In genomic region chr8:105793331-105793730, GRCm38 (mm10) we compare ENCODE assay signal across 32 mouse cellular contexts. TPM values are rescaled to one million over a fixed set of nuclear protein-coding genes. Genes with fewer than 3 reads are reported as not detected.
DNase-seq lines count a peak whose midpoint lies in the region; ATAC-seq and TF ChIP-seq lines count a peak whose summit lies in the region.
"Had no signal": no experiment of that assay in that cellular context is flagged by ENCODE, and none has a peak within 500 bp of the region (broad histone marks: within the 10 kb centered on the region; RNA-seq: fewer than 3 reads in every experiment).

No protein-coding gene starts in this region.

- peak overlapping the region; percentile 51 for H3K27ac ChIP-seq in gastrocnemius, adult 2 months
- no peak overlapping the region for H3K27ac ChIP-seq in kidney, postnatal 0 days
- H3K27ac ChIP-seq in liver, embryonic 13.5 days, result peak overlapping the region; percentile 26; the same call in 1 of the 2 replicates
- no peak overlapping the region for H3K27ac ChIP-seq in liver, embryonic 11.5 days (ENCODE audit: low read depth, low read length)
- H3K27ac ChIP-seq in stomach, embryonic 16.5 days (ENCODE audit: low read length), result peak overlapping the region; percentile 28; the same call in 1 of the 2 replicates
- H3K27ac ChIP-seq: forebrain, embryonic 13.5 days; heart, embryonic 10.5 days; heart, embryonic 15.5 days; hindbrain, embryonic 13.5 days; limb, embryonic 10.5 days; limb, embryonic 15.5 days; midbrain, embryonic 10.5 days; neural tube, embryonic 12.5 days had no signal

- H3K27me3 ChIP-seq in kidney, postnatal 0 days (ENCODE audit: insufficient read depth, low read length), result no peaks in the 10 kb centered on the region
- no peaks in the 10 kb centered on the region for H3K27me3 ChIP-seq in liver, embryonic 13.5 days
- H3K27me3 ChIP-seq in liver, embryonic 11.5 days (replicated peaks; ENCODE audit: control insufficient read depth, insufficient read depth, low read length), result no peaks in the 10 kb centered on the region
- H3K27me3 ChIP-seq in stomach, embryonic 16.5 days (ENCODE audit: control insufficient read depth, insufficient read depth, low read length), result no peaks in the 10 kb centered on the region
- H3K27me3 ChIP-seq: CH12.LX; forebrain, embryonic 13.5 days; hindbrain, embryonic 13.5 days; limb, embryonic 15.5 days; neural tube, embryonic 12.5 days had no signal

- no peak for TF ChIP-seq CTCF in gastrocnemius, adult 2 months (IDR thresholded peaks at IDR 0.05)
- TF ChIP-seq CTCF in kidney, postnatal 0 days (IDR thresholded peaks at IDR 0.05; ENCODE audit: low read depth), result no peak

- intact Hi-C loops in gastrocnemius, adult 2 months (cut with DNase I), result no loop called here

- 86% methylated on average over 1 of the region's 1 CpGs for WGBS in kidney, postnatal 0 days
- 94% methylated on average over 1 of the region's 1 CpGs for WGBS in liver, embryonic 13.5 days (ENCODE audit: insufficient replicate concordance)
- 86% methylated on average over 1 of the region's 1 CpGs for WGBS in liver, embryonic 11.5 days
- WGBS in stomach, embryonic 16.5 days, result 82% methylated on average over 1 of the region's 1 CpGs

- H3K4me1 ChIP-seq in kidney, postnatal 0 days (replicated peaks; ENCODE audit: insufficient read depth, low read length), result no peaks in the 10 kb centered on the region
- H3K4me1 ChIP-seq in liver, embryonic 13.5 days (replicated peaks), result peaks cover 98% of the 10 kb centered on the region
- H3K4me1 ChIP-seq in liver, embryonic 11.5 days (replicated peaks; ENCODE audit: control insufficient read depth, insufficient read depth, low read length), result peaks cover 6% of the 10 kb centered on the region
- peaks cover under 1% of the 10 kb centered on the region; the same call in 1 of the 2 replicates for H3K4me1 ChIP-seq in stomach, embryonic 16.5 days (ENCODE audit: control insufficient read depth, insufficient read depth, low read length)
- H3K4me1 ChIP-seq: forebrain, embryonic 13.5 days; limb, embryonic 10.5 days; midbrain, embryonic 10.5 days; neural tube, embryonic 12.5 days had no signal

- H3K36me3 ChIP-seq in kidney, postnatal 0 days (ENCODE audit: insufficient read depth, low read length), result no peaks in the 10 kb centered on the region
- peaks cover 98% of the 10 kb centered on the region for H3K36me3 ChIP-seq in liver, embryonic 13.5 days
- peaks cover 2% of the 10 kb centered on the region; the same call in 1 of the 2 replicates for H3K36me3 ChIP-seq in liver, embryonic 11.5 days (ENCODE audit: control insufficient read depth, insufficient read depth, low read length)
- no peaks in the 10 kb centered on the region for H3K36me3 ChIP-seq in stomach, embryonic 16.5 days (ENCODE audit: control insufficient read depth, insufficient read depth, low read length)
- H3K36me3 ChIP-seq: heart, embryonic 15.5 days had no signal

- H3K4me2 ChIP-seq in kidney, postnatal 0 days (ENCODE audit: low read length), result no peak overlapping the region
- H3K4me2 ChIP-seq in liver, embryonic 13.5 days, result no peak overlapping the region
- no peak overlapping the region for H3K4me2 ChIP-seq in liver, embryonic 11.5 days
- H3K4me2 ChIP-seq in stomach, embryonic 16.5 days (ENCODE audit: low read depth, low read length), result no peak overlapping the region
- H3K4me2 ChIP-seq: forebrain, embryonic 13.5 days; heart, embryonic 15.5 days; hindbrain, embryonic 13.5 days; limb, embryonic 15.5 days; lung, embryonic 14.5 days; neural tube, embryonic 12.5 days had no signal

- H3K9ac ChIP-seq in kidney, postnatal 0 days (ENCODE audit: low read depth, low read length), result no peak overlapping the region
- no peak overlapping the region for H3K9ac ChIP-seq in liver, embryonic 13.5 days
- no peak overlapping the region for H3K9ac ChIP-seq in liver, embryonic 11.5 days (ENCODE audit: low read depth, low read length)
- no peak overlapping the region for H3K9ac ChIP-seq in stomach, embryonic 16.5 days (ENCODE audit: low read length)
- H3K9ac ChIP-seq: forebrain, embryonic 13.5 days; heart, embryonic 15.5 days; hindbrain, embryonic 13.5 days; limb, embryonic 15.5 days; lung, embryonic 14.5 days; neural tube, embryonic 12.5 days had no signal

- DNase-seq in gastrocnemius, adult 2 months, result no peak
- no peak for DNase-seq in gastrocnemius, adult 18-20 months (ENCODE audit: low spot score)
- no peak for DNase-seq in kidney, postnatal 0 days (ENCODE audit: low spot score)
- no peak for DNase-seq in kidney, adult 18-20 months
- DNase-seq in liver, embryonic 13.5 days, result no peak
- DNase-seq in liver, embryonic 11.5 days (ENCODE audit: low spot score), result no peak
- no peak for DNase-seq in adrenal gland, adult 18-20 months (ENCODE audit: low spot score in 2 of 2)
- DNase-seq: adrenal gland, adult 8-10 months; cerebellum, adult 8-10 months; cerebellum, postnatal 25 days; gastrocnemius, postnatal 25 days; heart, adult 11 months; heart, postnatal 36 days; layer of hippocampus, postnatal 36 days; lung, embryonic 14.5 days; right cerebral cortex, postnatal 4 days; thymus, postnatal 14 days had no signal

- no peak overlapping the region for H3K4me3 ChIP-seq in gastrocnemius, adult 2 months
- H3K4me3 ChIP-seq in kidney, postnatal 0 days (replicated peaks; ENCODE audit: low read depth, low read length), result no peak overlapping the region
- H3K4me3 ChIP-seq in liver, embryonic 13.5 days (replicated peaks), result no peak overlapping the region
- H3K4me3 ChIP-seq in liver, embryonic 11.5 days (ENCODE audit: low read depth, low read length), result no peak overlapping the region
- H3K4me3 ChIP-seq in stomach, embryonic 16.5 days (replicated peaks; ENCODE audit: low read length), result no peak overlapping the region
- H3K4me3 ChIP-seq: forebrain, embryonic 13.5 days; heart, embryonic 10.5 days; heart, embryonic 15.5 days; hindbrain, embryonic 13.5 days; limb, embryonic 10.5 days; limb, embryonic 15.5 days; midbrain, embryonic 10.5 days; myocyte; neural tube, embryonic 12.5 days had no signal

- no peaks in the 10 kb centered on the region for H3K9me3 ChIP-seq in kidney, postnatal 0 days (replicated peaks; ENCODE audit: low read length)
- H3K9me3 ChIP-seq in liver, embryonic 13.5 days (replicated peaks), result no peaks in the 10 kb centered on the region
- H3K9me3 ChIP-seq in liver, embryonic 11.5 days (ENCODE audit: control insufficient read depth, low read length), result no peaks in the 10 kb centered on the region
- H3K9me3 ChIP-seq in stomach, embryonic 16.5 days (replicated peaks; ENCODE audit: control insufficient read depth, low read length), result no peaks in the 10 kb centered on the region
- H3K9me3 ChIP-seq: forebrain, embryonic 13.5 days; heart, embryonic 10.5 days; heart, embryonic 15.5 days; hindbrain, embryonic 13.5 days; limb, embryonic 10.5 days; limb, embryonic 15.5 days; midbrain, embryonic 10.5 days; neural tube, embryonic 12.5 days had no signal

- ATAC-seq in kidney, postnatal 0 days (replicated peaks; ENCODE audit: low FRiP score, low read depth), result 0 out of 2 replicates have a peak, but pooled peaks have one; percentile 29
- no peak for ATAC-seq in liver, embryonic 13.5 days (ENCODE audit: low read depth)
- ATAC-seq in liver, embryonic 11.5 days (replicated peaks; ENCODE audit: low FRiP score), result no peak
- ATAC-seq in stomach, embryonic 16.5 days (ENCODE audit: insufficient read depth, low FRiP score), result no peak
- ATAC-seq: forebrain, embryonic 13.5 days had no signal

RNA-seq across cellular contexts. Expression of gene Ranbp10, which starts 33.8 kb away (rescaled TPM):
- total RNA-seq in gastrocnemius, adult 2 months (2021), result 10 to 100 TPM; 23.0 to 24.3 TPM
- 10 to 100 TPM; 25.6 to 27.4 TPM for total RNA-seq in gastrocnemius, adult 18-20 months (2021)
- polyA plus RNA-seq in kidney, postnatal 0 days (2015; fragmentation: Nextera tagmentation; extraction: Ambion mirVana), result 7.0 and 8.9 TPM in 2 replicates
- polyA plus RNA-seq in liver, embryonic 13.5 days (2015; fragmentation: Nextera tagmentation; extraction: Ambion mirVana), result 36.1 and 36.2 TPM in 2 replicates
- polyA plus RNA-seq in liver, embryonic 11.5 days (2014; fragmentation: Nextera tagmentation; extraction: Ambion mirVana), result 20.2 and 22.0 TPM in 2 replicates
- 13.7 and 14.1 TPM in 2 replicates for polyA plus RNA-seq in stomach, embryonic 16.5 days (2015; fragmentation: Nextera tagmentation; extraction: Ambion mirVana)
- 10 to 100 TPM; 20.1 to 24.7 TPM for total RNA-seq in adrenal gland, adult 18-20 months (2021)

RNA-seq across cellular contexts. Expression of gene Tsnaxip1, which starts 34.2 kb away (rescaled TPM):
- not detected for total RNA-seq in gastrocnemius, adult 2 months (2021)
- not detected for total RNA-seq in gastrocnemius, adult 18-20 months (2021)
- polyA plus RNA-seq in kidney, postnatal 0 days (2015; fragmentation: Nextera tagmentation; extraction: Ambion mirVana), result 0.05 TPM in 1 of 2 replicates, not detected in the other
- polyA plus RNA-seq in liver, embryonic 13.5 days (2015; fragmentation: Nextera tagmentation; extraction: Ambion mirVana), result 0.06 and 0.08 TPM in 2 replicates
- polyA plus RNA-seq in liver, embryonic 11.5 days (2014; fragmentation: Nextera tagmentation; extraction: Ambion mirVana), result 0.12 TPM in 1 of 2 replicates, not detected in the other
- polyA plus RNA-seq in stomach, embryonic 16.5 days (2015; fragmentation: Nextera tagmentation; extraction: Ambion mirVana), result 0.10 and 0.18 TPM in 2 replicates
- not detected for total RNA-seq in adrenal gland, adult 18-20 months (2021)
- total RNA-seq: adrenal gland, adult 8-10 months; gastrocnemius, postnatal 25 days; heart, postnatal 36 days; megakaryocyte progenitor cell, adult 5-6 weeks had no signal
- polyA plus RNA-seq: activated CD4-positive, CD25-positive, alpha-beta regulatory T cell, adult 4 months; intestine, embryonic 16.5 days; urinary bladder, adult 2 months had no signal

RNA-seq across cellular contexts. Expression of gene Gfod2, which starts 34.9 kb away (rescaled TPM):
- total RNA-seq in gastrocnemius, adult 2 months (2021), result 1 to 10 TPM; 7.2 to 7.4 TPM
- 1 to 10 TPM; 6.9 to 8.4 TPM for total RNA-seq in gastrocnemius, adult 18-20 months (2021)
- 19.2 and 21.0 TPM in 2 replicates for polyA plus RNA-seq in kidney, postnatal 0 days (2015; fragmentation: Nextera tagmentation; extraction: Ambion mirVana)
- 2.6 and 3.1 TPM in 2 replicates for polyA plus RNA-seq in liver, embryonic 13.5 days (2015; fragmentation: Nextera tagmentation; extraction: Ambion mirVana)
- 9.0 and 10.7 TPM in 2 replicates for polyA plus RNA-seq in liver, embryonic 11.5 days (2014; fragmentation: Nextera tagmentation; extraction: Ambion mirVana)
- polyA plus RNA-seq in stomach, embryonic 16.5 days (2015; fragmentation: Nextera tagmentation; extraction: Ambion mirVana), result 18.1 and 24.7 TPM in 2 replicates
- total RNA-seq in adrenal gland, adult 18-20 months (2021), result 10 to 100 TPM in 1 of 2 experiments, 1 to 10 TPM in 1; 7.4 to 10.1 TPM

RNA-seq across cellular contexts. Expression of gene Cenpt, which starts 59.7 kb away (rescaled TPM):
- total RNA-seq in gastrocnemius, adult 2 months (2021), result 1 to 10 TPM; 1.0 to 1.8 TPM
- total RNA-seq in gastrocnemius, adult 18-20 months (2021), result under 1 TPM; 0.93 to 0.98 TPM
- 23.4 and 24.9 TPM in 2 replicates for polyA plus RNA-seq in kidney, postnatal 0 days (2015; fragmentation: Nextera tagmentation; extraction: Ambion mirVana)
- polyA plus RNA-seq in liver, embryonic 13.5 days (2015; fragmentation: Nextera tagmentation; extraction: Ambion mirVana), result 21.5 and 22.3 TPM in 2 replicates
- polyA plus RNA-seq in liver, embryonic 11.5 days (2014; fragmentation: Nextera tagmentation; extraction: Ambion mirVana), result 37.0 and 37.5 TPM in 2 replicates
- polyA plus RNA-seq in stomach, embryonic 16.5 days (2015; fragmentation: Nextera tagmentation; extraction: Ambion mirVana), result 39.4 and 41.0 TPM in 2 replicates
- 1 to 10 TPM; 5.9 to 6.5 TPM for total RNA-seq in adrenal gland, adult 18-20 months (2021)

Comparison
In these comparisons a context has a peak if more than half of its experiments do, and no peak if none do; other contexts are left out.
1. H3K27ac ChIP-seq: peak in gastrocnemius, adult 2 months (single experiment), liver, embryonic 13.5 days (single experiment) and stomach, embryonic 16.5 days (single experiment); none in kidney, postnatal 0 days (single experiment) and liver, embryonic 11.5 days (single experiment).